Mouse (Mus musculus) CH12F3 (cell line): ENCODE data around the gene Gja10.

ENCODE experiments used
- in situ Hi-C: fragments of 300-500 bp; cut with MboI; formaldehyde crosslinking; loops from 2 replicates; pipeline ENCODE4 v1.14.3; 2020; ENCODE audit warnings: low sequenced_read_pairs

Gene Gja10

GRCm38 (mm10) chr4:32602660-32603059, at the start of gene Gja10:
TSS of gene Gja10 (minus strand) at chr4:32602760.
- in situ Hi-C loops = no loop called here

DNA sequence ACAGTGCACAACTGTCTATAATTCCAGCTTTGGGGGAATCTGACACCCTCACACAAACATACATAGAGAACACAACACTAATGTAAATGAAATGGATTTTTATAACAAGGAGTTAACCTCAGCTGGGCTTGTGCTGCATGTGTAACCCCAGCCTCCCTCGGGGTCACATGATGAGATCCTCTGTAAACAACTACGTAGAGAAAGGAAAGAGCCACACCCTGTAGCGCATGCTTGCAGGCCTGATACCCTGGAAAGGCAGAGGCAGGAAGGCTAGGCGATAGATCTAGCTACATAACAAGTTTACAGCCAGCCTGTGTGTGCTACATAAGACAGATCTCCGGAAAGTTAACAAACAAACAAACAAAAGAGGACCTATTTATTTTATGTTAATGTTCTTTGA, 49.1 kb upstream of the Gja10 start:
- in situ Hi-C loops = no loop called here

DNA sequence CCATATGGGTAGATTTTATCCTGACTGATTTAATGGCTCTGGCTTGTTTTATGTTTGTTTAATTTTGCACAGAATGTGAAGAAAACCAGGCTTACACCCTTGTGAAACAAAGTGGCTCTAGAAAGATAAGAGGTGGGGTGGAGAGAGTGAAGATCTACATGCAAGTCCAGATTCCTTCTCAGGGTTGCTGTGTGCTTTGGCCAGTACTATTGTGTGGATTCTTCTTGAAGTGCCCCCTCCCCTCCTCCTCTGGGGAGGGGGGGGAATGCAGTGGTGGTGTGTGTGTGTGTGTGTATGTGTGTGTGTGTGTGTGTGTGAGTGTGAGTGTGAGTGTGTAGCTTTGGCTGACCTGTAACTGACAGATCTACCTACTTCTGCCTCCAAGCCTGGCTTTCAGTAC, 19.1 kb upstream of the Gja10 start:
- in situ Hi-C loops = no loop called here

DNA sequence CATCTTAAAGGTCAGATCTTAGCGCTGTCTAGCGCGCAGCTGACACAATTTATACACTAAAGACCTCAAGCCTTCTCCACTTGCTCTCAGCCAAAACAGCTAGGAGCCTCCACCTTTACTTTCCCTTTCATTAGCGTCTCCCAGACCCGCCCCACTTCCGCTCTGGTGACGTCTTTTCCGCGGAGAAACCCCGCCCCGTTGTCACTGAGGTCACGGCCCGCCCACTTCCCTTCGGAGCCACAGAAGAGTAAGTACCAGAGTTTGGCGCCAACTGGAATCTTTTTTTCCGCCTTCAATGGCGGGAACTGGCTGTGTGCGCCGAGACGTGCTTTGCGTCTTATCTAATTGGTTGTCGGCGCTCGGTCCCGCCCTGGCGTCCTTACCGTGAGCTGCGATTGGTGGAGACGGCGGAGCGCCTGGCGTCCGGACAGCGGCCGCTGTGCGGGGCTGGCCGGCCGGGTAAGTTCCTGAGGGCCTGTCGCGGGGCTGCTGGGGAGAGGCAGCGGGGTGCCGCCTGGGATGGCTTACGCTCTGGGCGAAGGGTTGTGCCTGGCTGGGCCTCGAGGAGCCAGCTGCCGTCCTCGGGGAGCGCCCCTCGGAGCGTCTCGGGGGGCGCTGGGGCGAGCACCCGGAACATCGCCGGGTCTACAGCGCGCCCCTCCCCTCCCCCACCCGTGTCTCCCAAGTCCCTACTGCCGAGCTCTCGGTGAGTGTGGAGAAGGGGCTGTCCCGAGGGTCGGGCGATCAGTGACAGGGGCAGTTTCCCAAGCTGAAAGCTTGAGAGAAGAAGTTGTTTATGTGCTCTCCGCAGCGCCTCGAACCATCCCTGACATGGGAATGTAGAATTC, 12.7 kb upstream of the Gja10 start, which contains the start of gene Casp8ap2:
TSS of gene Casp8ap2 (plus strand) at position 418 of the 848 bp plus-strand sequence.
- in situ Hi-C loops = no loop called here

GRCm38 (mm10) chr4:32601135-32601534, 1.4 kb downstream of the Gja10 start:
- in situ Hi-C loops = no loop called here

DNA sequence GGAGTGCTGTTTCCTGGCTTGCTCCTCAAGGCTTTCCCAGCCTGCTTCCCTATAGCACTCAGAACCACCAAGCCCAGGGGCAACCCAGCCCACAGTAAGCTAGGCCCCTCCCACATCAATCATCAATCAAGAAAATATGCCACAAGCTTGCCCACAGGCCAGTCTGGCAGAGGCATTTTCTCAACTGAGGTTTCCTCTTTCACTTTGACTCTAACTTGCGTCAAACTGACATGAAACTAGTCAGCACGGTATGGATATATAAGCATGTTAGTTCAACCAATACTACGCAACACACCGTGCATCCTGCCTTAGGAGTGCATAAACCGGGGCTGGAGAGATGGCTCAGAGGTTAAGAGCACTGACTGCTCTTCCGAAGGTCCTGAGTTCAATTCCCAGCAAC, 14.3 kb downstream of the Gja10 start:
- in situ Hi-C loops = loop anchor here (25.0 kb wide), 1 partner anchor 524 kb away; no protein-coding TSS in a partner anchor

GRCm38 (mm10) chr4:32587543-32587942, 15.0 kb downstream of the Gja10 start:
- in situ Hi-C loops = loop anchor here (25.0 kb wide), 1 partner anchor 525 kb away; no protein-coding TSS in a partner anchor

DNA sequence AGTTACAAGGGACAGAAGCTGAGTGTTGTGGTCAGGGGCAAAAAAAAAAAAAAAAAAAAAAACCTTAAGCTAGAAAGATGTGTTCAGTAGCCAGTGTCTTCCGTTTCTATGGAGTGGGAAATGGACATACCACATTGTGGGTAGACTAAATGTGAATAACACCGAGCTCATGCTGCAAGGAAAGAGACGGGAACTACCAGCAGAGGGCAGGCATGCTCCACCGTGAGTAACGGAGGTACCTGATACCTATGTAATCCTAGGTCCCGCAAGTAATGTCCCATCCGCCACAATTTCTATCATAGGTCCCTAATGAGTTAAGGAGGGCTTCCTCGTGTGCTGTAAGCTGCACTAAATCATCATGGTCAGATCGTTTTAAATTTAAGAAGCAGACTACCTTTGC, 16.0 kb downstream of the Gja10 start:
- in situ Hi-C loops = loop anchor here (25.0 kb wide), 1 partner anchor 526 kb away; no protein-coding TSS in a partner anchor

DNA sequence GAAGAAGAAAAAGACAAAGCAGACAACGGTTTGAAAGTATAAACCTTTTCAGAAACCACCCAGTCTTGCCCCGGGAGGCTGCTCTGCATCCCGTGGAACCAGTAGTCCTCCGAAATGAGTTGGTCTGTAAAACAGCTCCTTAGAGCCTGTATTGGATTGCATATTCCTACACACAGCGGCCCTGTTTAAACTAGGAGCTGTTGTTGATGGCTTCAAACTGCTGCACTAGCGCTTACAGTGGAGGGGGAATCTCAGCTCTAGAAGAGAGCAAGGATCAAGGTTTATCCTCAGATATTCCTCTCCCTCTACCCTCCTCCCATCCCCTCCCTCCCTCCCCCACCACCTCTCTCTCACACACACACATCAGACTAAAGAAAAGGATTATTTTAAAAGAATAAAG, 18.4 kb downstream of the Gja10 start:
- in situ Hi-C loops = loop anchor here (25.0 kb wide), 1 partner anchor 528 kb away; no protein-coding TSS in a partner anchor

DNA sequence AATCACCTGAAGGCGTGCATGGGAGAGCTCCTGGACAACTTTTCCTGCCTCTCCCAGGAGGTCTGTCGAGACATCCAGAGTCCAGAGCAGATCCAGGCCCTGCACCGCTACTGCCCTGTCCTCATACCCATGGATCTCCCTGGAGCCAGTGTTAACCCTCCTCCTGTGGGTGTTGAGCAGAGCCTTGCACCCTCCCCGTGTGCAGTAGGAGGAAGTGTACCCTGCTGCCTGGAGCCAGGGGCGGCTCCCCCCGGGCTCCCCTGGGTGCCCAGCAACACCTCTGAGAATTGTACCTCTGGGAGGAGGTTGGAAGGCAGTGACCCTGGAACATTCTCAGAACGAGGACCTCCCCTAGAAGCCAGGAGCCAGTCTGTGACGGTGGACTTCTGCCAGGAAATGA, 22.7 kb downstream of the Gja10 start:
- in situ Hi-C loops = loop anchor here (25.0 kb wide), 1 partner anchor 532 kb away; no protein-coding TSS in a partner anchor

DNA sequence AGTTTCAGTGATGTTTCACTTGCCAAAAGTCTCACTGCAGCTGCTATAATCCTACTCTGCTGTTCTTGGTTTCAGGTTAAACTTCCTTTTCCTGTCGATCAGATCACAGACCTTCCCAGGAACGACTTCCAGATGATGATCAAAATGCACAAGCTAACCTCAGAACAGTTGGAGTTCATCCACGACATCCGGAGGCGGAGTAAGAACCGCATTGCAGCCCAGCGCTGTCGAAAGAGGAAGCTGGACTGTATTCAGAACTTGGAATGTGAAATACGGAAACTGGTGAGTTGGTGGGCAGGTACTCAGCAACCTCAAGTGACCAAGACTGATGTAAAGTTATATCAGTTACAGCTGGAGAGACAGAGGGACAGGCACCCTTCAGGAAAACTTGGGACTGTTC, 27.4 kb downstream of the Gja10 start:
- in situ Hi-C loops = loop anchor here (25.0 kb wide), 1 partner anchor 537 kb away; no protein-coding TSS in a partner anchor

- in situ Hi-C loops = loop anchor here (25.0 kb wide), 1 partner anchor 538 kb away; no protein-coding TSS in a partner anchor
Observed at GRCm38 (mm10) chr4:32574604-32575003, 28.0 kb downstream of the Gja10 start.

DNA sequence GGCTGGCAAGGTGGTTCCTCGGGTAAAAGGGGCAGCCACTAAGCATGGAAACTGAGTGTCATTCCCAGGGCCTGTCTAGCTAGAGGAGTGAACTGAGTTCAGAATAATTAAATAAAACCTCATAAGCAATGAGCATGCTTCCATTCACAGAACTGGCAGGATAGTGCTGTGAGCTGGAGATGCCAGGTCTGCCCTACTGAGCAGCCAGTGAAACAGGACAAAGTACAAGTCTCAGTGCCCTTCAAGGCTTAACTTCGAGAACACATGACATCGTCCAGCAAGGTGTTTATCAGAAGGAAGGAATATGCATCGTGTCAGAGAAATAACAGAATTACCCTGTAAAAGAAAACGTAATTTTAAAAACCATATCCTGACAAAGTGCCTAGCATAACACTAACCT, 29.0 kb downstream of the Gja10 start:
- in situ Hi-C loops = no loop called here

DNA sequence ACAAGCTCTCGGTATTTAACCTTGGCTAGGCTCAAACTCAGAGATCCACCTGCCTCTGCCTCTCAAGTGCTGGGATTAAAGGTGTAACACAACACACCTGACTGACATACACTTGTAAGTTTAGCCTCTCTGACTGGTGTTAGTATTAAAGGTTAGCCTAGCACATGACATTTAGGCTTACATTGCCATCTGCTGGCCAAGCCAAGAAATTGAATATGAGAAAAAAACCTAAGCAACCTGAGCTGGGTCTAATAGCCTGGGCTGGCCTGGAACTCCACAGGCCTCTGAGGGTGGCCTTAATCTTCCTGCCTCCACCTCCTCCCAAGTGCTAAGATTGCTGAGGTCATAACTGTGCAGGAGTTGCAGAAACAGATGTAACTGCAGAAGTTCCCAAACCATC, 30.4 kb downstream of the Gja10 start:
- in situ Hi-C loops = no loop called here

- in situ Hi-C loops = no loop called here
Observed at GRCm38 (mm10) chr4:32571441-32571840, 31.1 kb downstream of the Gja10 start.

- in situ Hi-C loops = no loop called here
Observed at GRCm38 (mm10) chr4:32570939-32571317, 31.6 kb downstream of the Gja10 start.

DNA sequence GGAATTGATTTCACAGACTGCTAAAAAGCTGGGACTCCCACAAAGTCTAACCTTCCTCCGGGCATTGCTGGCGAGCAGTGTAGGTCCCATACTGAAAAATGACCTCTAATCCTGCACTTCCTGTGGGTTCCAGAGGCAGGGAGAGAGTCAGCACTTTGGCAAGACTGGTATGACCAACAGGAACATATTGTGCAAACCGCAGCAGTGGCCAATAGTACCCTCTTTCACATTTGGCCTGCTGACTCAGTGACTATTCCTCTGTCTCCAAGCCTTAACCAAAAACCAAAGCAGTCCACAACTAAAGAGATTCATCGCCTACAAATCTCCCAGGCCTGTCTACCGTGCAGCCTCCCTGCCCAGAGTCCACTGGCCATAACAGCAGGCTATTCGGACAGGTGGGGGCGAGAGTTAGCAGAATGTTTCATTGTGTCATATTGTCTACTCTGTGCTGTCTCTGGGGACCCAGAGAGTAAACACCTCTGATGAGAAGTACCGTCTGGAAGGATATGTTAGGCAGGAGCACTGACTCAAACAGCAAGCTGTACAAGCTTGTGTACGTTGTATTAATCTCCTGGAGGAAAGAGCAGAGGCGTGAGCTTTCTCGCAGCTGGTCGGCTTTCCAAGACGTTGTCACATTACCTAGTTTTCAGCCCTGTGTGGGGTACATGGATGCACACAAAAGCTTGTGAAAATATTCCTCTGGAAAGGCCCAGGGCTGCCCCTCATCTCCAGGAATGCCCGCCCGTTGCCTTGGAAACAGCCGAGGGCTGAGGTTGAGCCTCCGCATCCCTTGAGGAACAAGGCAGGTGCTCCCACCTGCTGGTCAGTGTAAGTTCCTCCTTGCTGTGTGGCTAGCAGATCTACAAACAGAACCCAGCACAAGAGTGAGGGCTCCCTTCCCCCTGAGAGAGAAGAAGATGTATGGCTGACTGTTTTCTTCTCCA, 32.3 kb downstream of the Gja10 start:
- in situ Hi-C loops = loop anchor here (10.0 kb wide), 1 partner anchor 515 kb away; no protein-coding TSS in a partner anchor

DNA sequence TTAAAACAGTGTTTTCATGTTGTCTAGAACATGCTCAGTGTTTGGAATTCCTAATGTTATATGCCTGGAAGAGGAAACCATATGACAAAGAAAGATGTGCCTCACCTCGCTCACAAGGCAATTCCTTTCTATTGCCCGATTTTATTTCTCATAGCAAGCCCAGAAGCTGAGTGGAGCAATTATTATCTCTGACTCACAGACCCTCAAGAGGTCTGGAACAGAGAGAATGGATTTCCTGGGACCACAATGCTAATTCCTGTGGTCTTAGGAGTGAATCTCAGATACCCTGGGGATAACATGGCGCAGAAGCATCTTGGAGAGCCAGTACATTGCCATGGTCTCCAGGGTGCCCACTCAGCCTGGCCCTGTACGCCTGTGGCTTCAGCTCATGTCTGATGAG, 33.5 kb downstream of the Gja10 start:
- in situ Hi-C loops = loop anchor here (10.0 kb wide), 1 partner anchor 514 kb away; no protein-coding TSS in a partner anchor

DNA sequence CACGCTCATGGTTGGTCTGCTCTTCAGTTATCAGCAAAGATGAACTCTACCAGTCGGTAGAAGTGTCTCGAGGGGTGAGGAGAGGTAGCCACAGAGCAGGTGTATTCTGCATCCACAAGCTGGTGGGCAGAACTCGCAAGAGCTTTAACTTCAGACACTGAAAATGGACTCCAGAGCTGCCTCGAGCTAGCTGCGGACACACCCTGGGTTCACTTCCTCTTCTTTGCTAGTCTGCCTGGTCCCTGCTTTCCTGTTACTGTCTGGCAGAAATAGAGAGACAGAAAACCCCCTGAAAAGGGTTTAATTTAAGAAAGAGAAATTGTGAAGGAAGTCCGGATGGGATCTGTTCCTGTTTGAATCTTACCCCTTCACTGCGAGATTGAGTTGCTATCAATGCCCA, 37.6 kb downstream of the Gja10 start:
- in situ Hi-C loops = loop anchor here (10.0 kb wide), 1 partner anchor 510 kb away; no protein-coding TSS in a partner anchor

GRCm38 (mm10) chr4:32564416-32564815, 38.1 kb downstream of the Gja10 start:
- in situ Hi-C loops = loop anchor here (10.0 kb wide), 1 partner anchor 510 kb away; no protein-coding TSS in a partner anchor
